Mouse (Mus musculus) urinary bladder, adult 2 months (tissue): ENCODE results near the gene Unc13c. TPM values are rescaled to one million over a fixed set of nuclear protein-coding genes. Genes with fewer than 3 reads are reported as not detected.

ENCODE experiments used
- DNase-seq: peaks from one replicate; pipeline ENCODE4 v3.0.0; 2022; ENCODE audit warnings: low spot score
- polyA plus RNA-seq: library from polyadenylated mRNA; depleted of rRNA; stranded (reverse); fragments of >200 nt; gene quantifications from 2 replicates; pipeline ENCODE4 v1.2.3, GENCODE M21; 2012; rRNA removed

Unc13c gene
- polyA plus RNA-seq, 1 experiment, result 1.2 TPM

DNA sequence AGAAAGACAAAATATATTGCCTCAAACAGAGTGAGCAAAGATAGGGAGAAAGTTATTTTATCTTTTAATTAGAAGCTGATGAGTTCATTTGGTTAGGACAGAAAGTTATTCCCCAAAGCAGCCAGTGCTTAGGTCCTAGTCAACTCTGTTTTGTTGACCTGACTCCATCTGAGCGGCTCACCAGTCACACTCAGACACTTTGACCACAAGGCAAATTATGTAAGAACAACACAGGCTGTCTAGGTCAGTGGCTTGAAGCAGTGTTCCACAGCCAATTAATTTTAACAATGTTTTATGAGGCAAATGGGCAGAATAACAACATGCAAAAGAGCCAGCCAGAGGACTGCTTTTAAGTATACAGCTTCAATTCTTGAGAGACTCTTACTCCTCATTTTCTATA is 343.6 kb downstream of the Unc13c start:
- no peak for DNase-seq

DNA sequence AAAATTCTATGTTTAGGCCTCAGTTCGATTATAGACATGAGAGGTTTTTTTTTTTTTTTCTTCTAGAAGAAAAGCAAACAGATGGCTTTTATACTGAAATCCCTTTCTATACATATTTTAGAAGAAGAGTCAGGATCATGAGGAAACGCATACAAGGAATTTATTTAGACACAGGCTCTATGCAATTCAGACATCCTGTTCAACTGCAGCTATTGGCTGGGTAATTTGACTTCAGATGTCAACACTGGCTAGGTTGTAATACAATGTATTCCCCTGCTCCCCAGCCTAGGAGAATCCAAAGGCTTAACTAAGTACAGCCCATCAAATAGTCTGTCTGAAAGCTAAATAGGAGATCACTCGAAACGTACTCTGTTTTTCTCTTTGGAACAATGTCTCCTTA is 355.9 kb downstream of the Unc13c start:
- no peak for DNase-seq

DNA sequence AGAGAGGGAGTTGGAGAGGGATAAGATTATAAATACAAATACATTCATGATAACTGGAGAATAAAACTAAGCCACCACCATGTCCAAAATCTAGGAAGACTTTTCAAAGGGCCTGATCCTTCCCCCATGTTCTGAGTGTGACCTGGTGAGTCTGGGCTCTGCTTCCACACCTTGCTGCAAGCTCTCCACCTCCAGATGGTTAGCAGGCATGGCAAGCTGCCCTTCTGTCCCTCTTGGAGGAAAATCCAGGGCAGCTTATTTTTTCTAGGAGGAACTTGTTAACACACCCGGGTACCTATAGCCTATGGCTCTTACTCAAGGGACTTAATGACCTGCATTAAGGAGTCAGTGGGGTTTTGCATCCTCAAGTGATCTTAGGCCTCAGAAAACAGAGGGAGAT is 364.8 kb downstream of the Unc13c start:
- DNase-seq, result no peak

DNA sequence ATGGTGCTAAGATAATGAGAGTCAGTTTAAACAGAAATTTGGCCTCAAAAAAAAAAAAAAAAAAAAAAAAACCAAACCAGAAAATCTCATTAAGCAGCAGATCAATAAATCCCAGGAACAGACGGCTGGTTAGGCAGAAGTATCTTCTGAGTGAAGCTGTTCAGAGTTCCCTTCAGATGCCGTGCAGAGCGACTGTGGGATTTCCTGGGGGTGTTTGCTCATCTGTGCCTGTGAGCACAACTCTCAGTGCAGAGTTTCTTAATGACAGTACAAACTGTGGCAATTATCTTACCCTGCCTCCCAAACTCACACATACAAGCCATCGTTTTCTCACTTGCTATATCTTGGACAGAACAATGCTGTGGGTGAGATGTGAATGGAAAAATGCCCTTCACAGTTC is 403.2 kb downstream of the Unc13c start:
- DNase-seq, result no peak

DNA sequence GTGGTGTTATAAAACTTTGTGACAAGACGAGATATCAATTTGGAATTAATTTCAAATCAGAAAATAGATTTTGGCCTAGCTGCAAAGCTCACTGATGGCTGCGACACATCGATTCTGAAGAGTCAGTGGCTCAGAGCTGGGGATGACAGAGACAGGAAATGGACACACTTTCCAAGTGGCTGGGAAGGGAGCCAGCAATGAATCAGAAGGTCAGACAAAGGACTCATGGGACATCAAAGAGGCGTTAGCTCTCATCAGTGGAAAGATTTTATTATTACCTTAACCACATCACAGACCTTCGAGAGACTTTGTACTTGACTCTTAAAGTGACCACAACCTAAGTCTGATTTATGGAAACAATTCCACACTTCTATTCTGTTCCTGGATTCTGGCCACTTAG is 408.7 kb downstream of the Unc13c start:
- no peak for DNase-seq

DNA sequence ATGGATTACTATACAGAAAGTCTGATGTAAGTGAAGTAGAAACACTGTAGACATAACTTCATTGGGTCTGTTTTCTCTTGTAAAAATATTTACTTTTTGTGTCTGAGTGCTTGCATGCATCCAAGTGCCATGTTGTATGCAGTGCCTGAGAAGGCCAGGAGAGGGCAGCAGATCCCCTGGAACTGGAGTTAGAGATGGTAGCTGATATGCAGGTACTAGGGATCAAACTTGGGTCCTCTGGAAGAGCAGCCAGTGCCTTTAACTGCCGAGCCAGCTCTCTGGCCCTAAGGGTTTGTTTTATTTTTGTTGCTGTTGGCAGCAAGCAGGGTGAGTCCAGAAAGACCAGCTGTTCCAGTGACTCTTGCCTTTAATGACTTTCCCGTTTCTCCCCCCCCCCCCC is 411.0 kb downstream of the Unc13c start:
- no peak for DNase-seq

DNA sequence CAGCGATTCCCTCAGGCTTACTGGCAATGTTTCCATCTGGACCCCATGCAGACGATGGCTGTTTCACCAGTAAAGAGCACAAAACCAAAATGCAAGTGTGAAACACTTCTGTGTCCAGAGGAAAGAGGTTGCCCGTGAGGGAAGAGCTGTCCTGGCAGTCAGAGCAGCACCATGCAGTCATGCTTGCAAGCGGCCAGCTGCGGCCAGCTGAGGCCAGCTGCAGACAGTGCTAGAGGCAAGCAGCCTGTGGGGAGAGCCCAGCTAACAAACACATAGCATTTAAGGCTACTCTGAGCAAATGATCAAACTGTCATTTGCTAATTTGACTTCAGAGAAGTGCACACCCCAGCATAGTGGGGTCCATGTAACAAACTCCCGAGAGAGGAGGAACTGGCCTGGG is 413.4 kb downstream of the Unc13c start:
- no peak for DNase-seq

DNA sequence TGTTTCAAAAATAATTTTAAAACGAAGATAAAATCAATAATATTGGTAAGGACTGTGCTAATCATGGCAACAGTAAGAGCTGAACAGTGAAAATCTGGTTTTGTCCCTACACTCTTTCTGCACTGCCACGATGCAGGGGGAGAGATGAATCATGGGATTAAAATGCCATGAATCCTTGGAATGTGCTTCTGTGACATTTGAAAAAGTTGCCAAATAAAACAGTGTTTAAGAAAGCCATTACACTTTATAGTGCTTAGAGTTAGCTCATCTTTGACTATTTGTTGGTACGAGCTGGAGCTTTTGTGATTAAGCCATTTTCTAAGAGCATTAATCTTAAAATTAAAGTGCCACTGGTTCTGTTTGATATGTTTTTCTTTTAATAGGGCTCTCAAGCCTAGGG is 496.2 kb downstream of the Unc13c start:
- DNase-seq, result no peak

DNA sequence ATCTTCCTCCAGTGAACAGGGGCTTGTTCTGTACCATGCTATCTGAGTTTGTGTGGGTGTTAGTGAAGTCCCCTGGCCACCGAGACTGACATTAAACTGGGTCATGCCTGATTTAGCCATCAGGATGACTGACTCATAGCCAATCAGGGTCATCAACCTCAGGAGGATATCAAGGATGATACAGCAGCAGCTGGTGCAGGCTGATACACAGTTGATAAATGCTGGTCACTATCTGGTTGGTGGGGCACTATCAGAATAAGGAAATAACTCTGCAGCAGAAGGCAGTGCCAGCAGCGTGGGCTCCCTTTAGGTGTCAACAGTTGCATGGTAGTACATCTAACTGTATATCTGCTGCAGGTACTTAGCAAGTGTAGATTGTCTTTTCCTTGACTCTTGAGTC is 506.7 kb downstream of the Unc13c start:
- DNase-seq, result no peak

DNA sequence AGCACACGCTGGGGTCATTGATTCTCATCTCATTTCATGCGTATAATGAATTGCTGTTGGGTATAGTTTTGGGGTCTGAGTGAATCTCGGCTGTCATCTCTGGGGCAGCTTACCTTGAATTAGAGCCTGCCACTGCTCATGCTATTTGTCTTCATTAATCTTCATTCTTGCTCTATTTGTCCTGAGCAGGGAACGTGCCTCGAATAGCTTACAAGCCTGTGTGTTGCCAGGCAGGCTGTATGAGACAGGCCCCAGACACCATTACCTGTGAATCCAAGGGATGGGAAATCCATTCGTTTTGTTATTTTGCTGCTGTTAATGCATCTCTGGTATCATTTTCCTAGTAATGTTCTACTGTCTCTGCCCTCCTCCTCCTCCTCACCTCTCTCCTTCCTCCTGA is 518.8 kb downstream of the Unc13c start:
- DNase-seq, result no peak

DNA sequence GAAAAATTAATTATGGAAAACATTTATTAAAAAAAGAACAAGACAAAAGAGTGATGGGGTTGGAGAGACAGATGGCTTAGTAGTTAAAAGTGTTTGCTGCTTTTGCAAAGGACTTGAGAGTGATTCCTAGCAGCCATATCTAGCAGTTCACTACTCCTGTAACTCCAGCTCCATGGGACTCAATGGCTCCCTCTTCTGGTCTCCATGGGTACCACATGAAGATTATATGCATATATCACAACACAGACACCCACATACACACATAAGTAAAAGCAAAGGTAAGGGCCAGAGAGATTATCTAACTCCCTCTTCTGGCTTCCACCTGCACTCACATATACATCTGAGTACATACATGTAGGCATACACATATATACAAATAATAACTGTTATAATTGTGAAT is 519.5 kb downstream of the Unc13c start:
- no peak for DNase-seq

DNA sequence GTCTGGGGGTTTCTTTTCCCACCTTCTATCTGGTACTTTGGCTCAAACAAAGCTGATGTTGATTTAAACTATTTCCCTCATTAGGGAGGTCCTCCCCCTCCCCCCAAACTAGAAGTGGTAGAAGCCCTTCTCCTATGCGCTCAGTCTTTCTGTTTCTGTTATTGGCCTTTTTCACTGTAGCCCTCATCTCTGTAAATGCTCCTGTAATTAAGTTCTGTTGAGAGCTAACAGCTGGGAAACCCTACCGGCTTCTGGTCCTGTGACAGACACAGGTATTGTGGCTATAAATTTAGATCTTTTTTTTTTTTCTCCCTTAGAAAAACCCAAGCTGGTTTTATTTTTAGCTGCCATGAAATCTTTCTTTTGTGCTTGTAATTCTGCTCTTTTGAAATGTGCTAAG is 536.8 kb downstream of the Unc13c start:
- no peak for DNase-seq

Other genes starting within 250 kb of the Unc13c start
- 2.1 TPM in 2 replicates for gene Wdr72, start 141.4 kb upstream of the Unc13c start, polyA plus RNA-seq